Mouse (Mus musculus) embryonic facial prominence, embryonic 13.5 days (tissue): ENCODE measurements around the gene Ncoa1. TPM values are rescaled to one million over a fixed set of nuclear protein-coding genes. Genes with fewer than 3 reads are reported as not detected.
A peak's percentile ranks its signal among the peaks of the same experiment; 100 is the strongest.

Experiments used
- ATAC-seq: fragments of 200-750 bp; cut with Nextera tagmentation; 2 replicates; pipeline ENCODE4 v1.8.0; 2017; ENCODE audit warnings: low read depth; ENCODE audit not compliant: insufficient number of reproducible peaks, insufficient read depth, low FRiP score, low TSS enrichment
- H3K27ac ChIP-seq: fragments of 300-500 bp; sonication (generic); 2 replicates; pipeline ENCODE4 v1.5.1; 2015; ENCODE audit warnings: moderate library complexity, mild to moderate bottlenecking, inconsistent platforms
- H3K27me3 ChIP-seq: fragments of 300-500 bp; sonication (generic); 2 replicates; pipeline ENCODE4 v1.6.1; 2015; ENCODE audit warnings: mild to moderate bottlenecking, inconsistent platforms
- H3K36me3 ChIP-seq: fragments of 300-500 bp; sonication (generic); 2 replicates; pipeline ENCODE4 v1.6.1; 2015; ENCODE audit warnings: mild to moderate bottlenecking, inconsistent platforms
- H3K4me1 ChIP-seq: fragments of 300-500 bp; sonication (generic); 2 replicates; pipeline ENCODE4 v1.6.1; 2015; ENCODE audit warnings: inconsistent platforms
- H3K4me2 ChIP-seq: fragments of 300-500 bp; sonication (generic); 2 replicates; pipeline ENCODE4 v1.6.1; 2015; ENCODE audit warnings: moderate library complexity, mild to moderate bottlenecking, inconsistent platforms
- H3K4me3 ChIP-seq: fragments of 300-500 bp; sonication (generic); 2 replicates; pipeline ENCODE4 v1.5.1; 2015; ENCODE audit warnings: mild to moderate bottlenecking, inconsistent platforms
- H3K9ac ChIP-seq: fragments of 300-500 bp; sonication (generic); 2 replicates; pipeline ENCODE4 v1.6.1; 2015; ENCODE audit warnings: mild to moderate bottlenecking, inconsistent platforms
- H3K9me3 ChIP-seq: fragments of 300-500 bp; sonication (generic); 2 replicates; pipeline ENCODE4 v1.6.1; 2016; ENCODE audit warnings: inconsistent platforms
- WGBS: fragments of 180-500 bp; shearing (Covaris S2); methylation state at CpG from one replicate; pipeline ENCODE4 v1.1.7; 2015; ENCODE audit warnings: mixed read lengths; 5-methylcytosine and 5-hydroxymethylcytosine counted together
- polyA plus RNA-seq: library from polyadenylated mRNA; unstranded; fragments of >200 nt; fragmentation: Nextera tagmentation; extraction: Ambion mirVana; gene quantifications from 2 replicates; pipeline ENCODE4 v1.2.1, GENCODE M21; 2015

Gene Ncoa1
- polyA plus RNA-seq, 1 experiment from 2014 or later: 9.5 TPM

- no peak overlapping the region for H3K9ac ChIP-seq
- H3K27ac ChIP-seq: no peak overlapping the region
- no peak for ATAC-seq
- no peaks in the 10 kb centered on the region for H3K27me3 ChIP-seq
- 49% methylated on average over 3 of the region's 3 CpGs for WGBS
- H3K4me2 ChIP-seq: no peak overlapping the region
- H3K4me1 ChIP-seq: no peaks in the 10 kb centered on the region
- H3K4me3 ChIP-seq: no peak overlapping the region
- H3K36me3 ChIP-seq: no peaks in the 10 kb centered on the region
- no peaks in the 10 kb centered on the region for H3K9me3 ChIP-seq
Observed at GRCm38 (mm10) chr12:4501916-4502315, 24.9 kb upstream of the Ncoa1 start.

DNA sequence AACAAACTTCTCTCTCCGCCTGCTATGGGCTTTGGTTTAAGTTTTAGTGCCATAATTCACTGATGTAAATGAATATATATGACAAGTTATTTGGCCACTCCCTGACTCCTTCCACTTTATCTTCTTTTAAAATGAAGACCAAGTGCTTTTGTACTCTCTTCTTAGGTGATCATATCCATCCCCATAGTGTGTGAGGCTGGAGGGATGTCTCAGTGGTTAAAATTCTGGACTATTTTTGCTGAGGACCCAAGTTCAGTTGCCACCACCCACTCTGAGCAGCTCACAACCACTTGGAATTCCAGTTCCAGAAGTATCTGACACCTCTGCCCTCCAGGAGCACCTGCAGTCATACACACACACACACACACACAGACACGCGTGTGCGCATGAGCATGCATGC lies 23.5 kb upstream of the Ncoa1 start:
- ATAC-seq: no peak
- H3K9me3 ChIP-seq: no peaks in the 10 kb centered on the region
- no peak overlapping the region for H3K4me2 ChIP-seq
- no peak overlapping the region for H3K4me3 ChIP-seq
- WGBS: 97% methylated on average over 4 of the region's 4 CpGs
- no peaks in the 10 kb centered on the region for H3K27me3 ChIP-seq
- H3K4me1 ChIP-seq: no peaks in the 10 kb centered on the region
- H3K27ac ChIP-seq: no peak overlapping the region
- no peak overlapping the region for H3K9ac ChIP-seq
- H3K36me3 ChIP-seq: no peaks in the 10 kb centered on the region

DNA sequence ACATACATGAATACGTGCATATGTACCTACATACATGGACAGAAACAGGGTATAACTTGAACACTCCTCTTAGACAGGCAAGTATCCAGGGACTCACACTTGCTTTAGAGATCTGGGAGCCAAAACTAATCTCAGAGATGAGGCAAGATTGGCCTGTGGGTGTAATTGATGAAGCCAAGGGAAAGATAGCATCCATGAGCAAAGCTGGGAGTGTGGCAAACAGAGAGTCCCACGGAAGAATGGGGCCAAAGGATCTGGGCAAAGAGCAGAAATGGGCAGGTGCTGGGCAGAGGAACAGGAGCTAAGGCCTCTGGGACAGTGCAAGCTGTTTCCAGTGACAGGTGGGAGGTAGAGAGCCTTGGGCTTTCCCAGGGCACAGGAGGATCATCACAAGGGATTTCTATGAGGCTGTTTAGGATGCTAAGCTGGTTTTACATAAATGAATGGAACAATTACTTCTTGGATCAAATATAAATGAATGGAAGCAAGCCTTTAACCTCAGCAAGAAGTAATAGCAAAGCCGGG lies 22.7 kb upstream of the Ncoa1 start:
- Histone ChIP-seq H3K9ac (no peak overlapping the region), H3K27me3 (no peaks in the 10 kb centered on the region), H3K4me2 (no peak overlapping the region), H3K27ac (no peak overlapping the region), H3K36me3 (no peaks in the 10 kb centered on the region), H3K9me3 (no peaks in the 10 kb centered on the region), H3K4me1 (no peaks in the 10 kb centered on the region), H3K4me3 (no peak overlapping the region)
- 70% methylated on average over 3 of the region's 3 CpGs for WGBS
- no peak for ATAC-seq

GRCm38 (mm10) chr12:4488411-4488810 lies 11.4 kb upstream of the Ncoa1 start:
- H3K9me3 ChIP-seq: no peaks in the 10 kb centered on the region
- H3K9ac ChIP-seq: no peak overlapping the region
- H3K4me2 ChIP-seq: no peak overlapping the region
- no peaks in the 10 kb centered on the region for H3K27me3 ChIP-seq
- H3K27ac ChIP-seq: no peak overlapping the region
- H3K4me3 ChIP-seq: no peak overlapping the region
- no peaks in the 10 kb centered on the region for H3K36me3 ChIP-seq
- H3K4me1 ChIP-seq: no peaks in the 10 kb centered on the region
- WGBS: 76% methylated on average over 6 of the region's 6 CpGs
- ATAC-seq: no peak

DNA sequence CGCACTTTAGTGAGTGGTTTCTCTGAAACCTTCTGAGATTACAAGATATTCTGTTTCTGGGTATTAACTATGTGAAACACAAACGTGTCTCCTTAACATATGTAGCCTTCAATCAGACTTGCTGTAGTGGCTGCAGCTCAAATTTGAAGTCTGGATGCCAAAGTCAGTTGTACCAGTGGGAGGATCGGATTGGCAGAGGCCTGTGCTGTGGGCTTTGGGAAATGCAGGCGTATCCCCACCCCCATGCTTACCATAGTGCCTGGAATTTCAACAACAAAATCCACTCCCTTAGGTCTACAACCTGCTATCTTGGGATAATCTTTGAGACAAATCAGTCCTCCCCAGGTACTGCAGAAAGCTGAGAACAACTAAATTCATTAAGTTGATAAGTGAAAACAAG lies 6.4 kb upstream of the Ncoa1 start:
- WGBS: 52% methylated on average over 4 of the region's 4 CpGs
- ATAC-seq: no peak
- peaks cover 10% of the 10 kb centered on the region for H3K4me1 ChIP-seq
- no peaks in the 10 kb centered on the region for H3K36me3 ChIP-seq
- no peak overlapping the region for H3K4me3 ChIP-seq
- H3K9me3 ChIP-seq: no peaks in the 10 kb centered on the region
- H3K4me2 ChIP-seq: no peak overlapping the region
- no peaks in the 10 kb centered on the region for H3K27me3 ChIP-seq
- no peak overlapping the region for H3K27ac ChIP-seq
- no peak overlapping the region for H3K9ac ChIP-seq

- Histone ChIP-seq H3K9me3 (no peaks in the 10 kb centered on the region), H3K9ac (no peak overlapping the region), H3K36me3 (no peaks in the 10 kb centered on the region), H3K27me3 (no peaks in the 10 kb centered on the region), H3K4me1 (peaks cover 10% of the 10 kb centered on the region), H3K4me3 (no peak overlapping the region), H3K4me2 (no peak overlapping the region), H3K27ac (no peak overlapping the region)
- WGBS: 50% methylated on average over 5 of the region's 5 CpGs
- no peak for ATAC-seq
Observed at GRCm38 (mm10) chr12:4481687-4482086, 4.7 kb upstream of the Ncoa1 start.

GRCm38 (mm10) chr12:4480250-4480649 lies 3.3 kb upstream of the Ncoa1 start:
- Histone ChIP-seq H3K4me3 (no peak overlapping the region), H3K27ac (no peak overlapping the region), H3K36me3 (no peaks in the 10 kb centered on the region), H3K9ac (no peak overlapping the region), H3K4me2 (no peak overlapping the region), H3K27me3 (no peaks in the 10 kb centered on the region), H3K4me1 (peaks cover 17% of the 10 kb centered on the region), H3K9me3 (no peaks in the 10 kb centered on the region)
- 73% methylated on average over 4 of the region's 4 CpGs for WGBS
- ATAC-seq: no peak

GRCm38 (mm10) chr12:4479171-4479881 lies 2.3 kb upstream of the Ncoa1 start:
- Histone ChIP-seq H3K4me1 (peaks cover 19% of the 10 kb centered on the region), H3K9ac (no peak overlapping the region), H3K4me2 (no peak overlapping the region), H3K27me3 (no peaks in the 10 kb centered on the region), H3K36me3 (no peaks in the 10 kb centered on the region), H3K27ac (no peak overlapping the region), H3K9me3 (no peaks in the 10 kb centered on the region), H3K4me3 (no peak overlapping the region)
- ATAC-seq: no peak
- 81% methylated on average over 3 of the region's 3 CpGs for WGBS

DNA sequence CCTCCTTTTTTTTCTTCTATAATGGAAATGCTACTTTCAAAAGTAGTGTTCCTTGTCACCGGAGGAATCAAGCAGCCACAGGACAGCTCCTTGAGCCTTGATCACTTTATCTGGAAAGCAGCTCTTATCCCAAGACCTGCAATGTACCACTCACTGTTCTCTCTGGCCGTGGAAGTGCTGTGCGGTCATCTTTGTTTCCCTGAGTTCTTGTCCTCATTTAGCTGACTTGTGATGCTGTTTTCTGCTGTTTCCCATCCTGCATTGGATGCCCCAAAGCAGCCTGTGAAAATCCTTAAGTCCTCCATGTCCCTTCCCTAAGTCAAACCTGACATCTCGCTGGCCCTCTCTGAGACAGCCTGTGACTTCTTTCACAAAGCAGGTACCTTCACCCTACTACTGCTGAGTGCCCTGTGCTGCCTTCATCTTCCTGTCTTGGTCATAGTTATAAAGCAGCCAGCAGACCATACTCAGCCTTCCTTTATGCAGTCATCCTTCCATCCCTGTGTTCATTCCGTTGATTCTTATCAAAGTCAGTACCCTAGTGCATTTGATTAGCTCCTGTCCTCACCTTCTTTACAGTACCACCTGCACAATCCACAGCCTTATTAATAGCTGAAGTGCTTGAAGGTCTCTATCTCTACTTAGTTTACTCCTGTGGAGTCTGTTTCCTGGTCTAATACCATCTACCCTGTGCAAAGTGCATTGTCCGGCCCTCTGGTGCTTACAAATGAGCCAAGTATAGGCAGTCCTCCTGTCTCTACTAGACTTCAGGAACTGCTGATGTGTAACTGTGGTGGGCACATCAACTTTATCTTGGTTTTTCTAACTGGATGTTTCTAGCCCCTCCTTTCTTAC lies 1.2 kb upstream of the Ncoa1 start:
- Histone ChIP-seq H3K27me3 (no peaks in the 10 kb centered on the region), H3K36me3 (no peaks in the 10 kb centered on the region), H3K4me3 (no peak overlapping the region), H3K9me3 (no peaks in the 10 kb centered on the region), H3K4me1 (peaks cover 26% of the 10 kb centered on the region), H3K4me2 (peak overlapping the region; percentile 89; the same call in 1 of the 2 replicates), H3K27ac (no peak overlapping the region), H3K9ac (no peak overlapping the region)
- no peak for ATAC-seq
- WGBS: 69% methylated on average over 6 of the region's 6 CpGs

GRCm38 (mm10) chr12:4476291-4476831 lies 621 bp downstream of the Ncoa1 start:
- Histone ChIP-seq H3K4me3 (peak overlapping the region; percentile 90), H3K9ac (peak overlapping the region; percentile 93), H3K9me3 (no peaks in the 10 kb centered on the region), H3K36me3 (no peaks in the 10 kb centered on the region), H3K27me3 (no peaks in the 10 kb centered on the region), H3K4me2 (peak overlapping the region; percentile 89), H3K27ac (peak overlapping the region; percentile 96), H3K4me1 (peaks cover 17% of the 10 kb centered on the region)
- ATAC-seq: peak; percentile 83
- under 1% methylated on average over 43 of the region's 73 CpGs for WGBS

DNA sequence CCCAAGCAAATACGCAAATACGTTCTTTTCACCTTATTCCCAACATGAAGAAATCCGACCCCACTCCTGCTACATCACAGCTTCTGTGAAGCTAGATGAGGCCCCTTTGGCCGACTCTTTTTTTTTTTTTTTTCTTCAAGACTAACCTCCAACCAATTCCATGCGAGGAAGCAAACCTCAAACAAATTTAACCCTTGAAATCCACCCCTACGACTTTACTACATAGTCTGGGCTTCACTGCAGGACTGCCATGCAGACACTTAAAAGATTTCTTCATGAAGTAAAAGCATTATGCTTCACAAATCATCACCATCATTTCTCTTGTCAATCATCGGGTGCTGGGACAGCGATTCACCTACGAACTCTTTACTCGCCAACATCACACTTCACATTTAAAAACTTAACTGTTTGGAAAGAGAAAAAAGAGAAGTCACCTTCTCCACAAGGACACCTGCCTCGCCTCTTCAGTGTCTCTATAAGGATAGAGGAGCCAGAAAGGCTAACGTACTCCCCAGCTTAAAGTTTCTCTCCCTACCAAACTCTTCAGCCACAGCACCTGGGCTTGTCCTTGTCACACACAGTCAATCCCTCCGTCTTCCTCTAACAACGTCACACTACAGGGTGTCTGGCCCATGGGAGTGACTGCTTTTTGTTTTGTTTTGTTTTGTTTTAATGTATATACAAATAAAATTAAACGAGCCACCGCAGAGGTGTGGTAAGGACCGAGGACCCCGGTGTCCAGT lies 1.6 kb downstream of the Ncoa1 start:
- H3K4me2 ChIP-seq: peak overlapping the region; percentile 89

More for the DNA sequence above, 1.6 kb downstream of the Ncoa1 start:
- H3K4me1 ChIP-seq: peaks cover 17% of the 10 kb centered on the region
- 6% methylated on average over 18 of the region's 18 CpGs for WGBS
- ATAC-seq: no peak
- H3K4me3 ChIP-seq: peak overlapping the region; percentile 90
- peak overlapping the region; percentile 93 for H3K9ac ChIP-seq
- H3K36me3 ChIP-seq: no peaks in the 10 kb centered on the region
- H3K27ac ChIP-seq: no peak overlapping the region
- H3K27me3 ChIP-seq: no peaks in the 10 kb centered on the region
- H3K9me3 ChIP-seq: no peaks in the 10 kb centered on the region
